Mouse (Mus musculus): ENCODE measurements at regions not wholly inside any gene's neighbourhood (a gene's known extent, or its start where the extent isn't known, plus 50 kb on each side); places are given as distances from the start of the nearest gene placed in this dataset.

- no peak for DNase-seq (ENCODE audit: low spot score)
Observed at GRCm38 (mm10) chr16:9260966-9261365, 431.1 kb downstream of the 1810013L24Rik start.

- no peak for DNase-seq (ENCODE audit: low spot score)
Observed at GRCm38 (mm10) chr16:9264554-9265145, 434.8 kb downstream of the 1810013L24Rik start.

DNA sequence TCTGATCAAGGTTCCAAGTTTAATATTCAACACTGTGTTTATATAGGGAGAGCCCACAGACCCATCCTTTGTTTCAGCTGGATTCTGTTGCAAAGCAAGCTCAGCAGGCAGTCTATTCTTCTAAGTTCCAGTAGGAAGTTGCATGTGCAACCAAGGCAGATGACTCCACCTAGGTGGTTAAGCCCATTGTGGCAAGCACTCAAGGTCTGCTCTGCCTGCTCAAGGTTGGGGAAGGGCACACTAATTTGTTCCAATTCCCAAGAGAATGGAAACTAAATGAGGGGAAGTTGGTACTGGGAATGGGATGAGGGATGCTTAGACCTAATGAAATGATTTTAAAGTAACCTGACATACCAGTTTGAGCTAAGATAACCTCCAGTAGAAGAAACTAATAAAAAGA is 437.3 kb downstream of the 1810013L24Rik start:
- no peak for DNase-seq (ENCODE audit: low spot score)

DNA sequence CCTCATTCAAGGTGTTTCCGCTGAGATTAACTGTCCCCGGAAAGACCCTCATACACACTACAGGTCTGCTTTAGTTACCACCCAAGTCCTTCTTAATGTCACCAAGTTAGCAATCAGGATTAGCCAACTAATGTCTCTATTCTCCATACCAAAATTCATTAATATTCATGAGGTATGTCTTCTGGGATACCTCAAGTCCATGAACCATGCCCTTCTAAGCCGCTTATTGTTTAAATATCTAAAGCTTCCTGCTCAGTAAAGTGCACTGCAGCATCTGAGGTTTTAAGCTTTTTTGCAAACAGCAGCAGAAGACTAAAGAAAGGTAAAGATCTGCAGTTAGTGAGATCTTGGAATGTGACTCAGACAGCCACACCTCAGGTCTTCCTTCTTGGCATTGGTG is 440.2 kb downstream of the 1810013L24Rik start:
- no peak for DNase-seq (ENCODE audit: low spot score)

DNA sequence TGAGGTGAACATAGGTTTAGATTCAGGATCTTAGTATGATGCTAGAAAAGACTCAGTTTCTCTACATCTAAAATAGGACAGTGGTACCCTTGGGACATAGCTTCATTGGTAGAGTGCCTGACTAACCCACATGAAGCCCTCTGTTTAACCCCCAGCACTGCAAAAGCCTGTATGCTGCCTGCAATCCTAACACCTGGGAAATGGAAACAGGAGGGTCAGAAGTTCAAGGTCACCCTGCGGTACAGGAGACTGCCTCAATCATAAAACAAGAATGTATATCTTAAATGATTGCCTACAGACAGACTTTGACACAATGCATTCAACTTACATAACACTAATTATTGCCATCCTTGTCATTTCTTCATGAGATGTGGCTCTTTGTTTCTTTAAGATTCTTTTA is 440.8 kb downstream of the 1810013L24Rik start:
- DNase-seq (ENCODE audit: low spot score), result no peak

GRCm38 (mm10) chr16:9273751-9274300 is 443.9 kb downstream of the 1810013L24Rik start:
- no peak for DNase-seq (ENCODE audit: low spot score)

- no peak for DNase-seq (ENCODE audit: low spot score)
Observed at GRCm38 (mm10) chr16:9274583-9275100, 444.7 kb downstream of the 1810013L24Rik start.

GRCm38 (mm10) chr16:9275426-9275825 is 445.5 kb downstream of the 1810013L24Rik start:
- no peak for DNase-seq (ENCODE audit: low spot score)

DNA sequence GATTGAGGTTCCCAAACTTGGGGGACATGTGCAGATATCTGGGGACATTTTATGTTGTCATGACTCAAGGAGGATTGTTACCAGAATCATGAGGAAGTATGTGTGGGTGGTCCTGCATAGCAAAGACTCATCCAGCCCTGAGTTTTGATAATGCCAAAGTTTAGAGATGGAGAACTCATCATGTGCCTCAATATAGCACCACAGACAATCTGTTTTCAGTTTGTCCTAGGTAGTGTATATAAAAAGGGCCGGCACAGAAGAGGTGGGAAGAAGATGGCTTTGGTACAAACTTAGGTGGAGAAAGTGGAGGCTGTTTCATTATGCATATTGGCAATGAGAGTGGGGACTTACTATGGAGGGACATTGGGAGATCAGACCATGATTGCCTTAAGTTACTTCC is 447.2 kb downstream of the 1810013L24Rik start:
- no peak for DNase-seq (ENCODE audit: low spot score)

GRCm38 (mm10) chr16:9279726-9280125 is 449.8 kb downstream of the 1810013L24Rik start:
- DNase-seq (ENCODE audit: low spot score), result no peak

GRCm38 (mm10) chr16:9280431-9280830 is 450.5 kb downstream of the 1810013L24Rik start:
- DNase-seq (ENCODE audit: low spot score), result no peak

- DNase-seq (ENCODE audit: low spot score), result peak; percentile 3
Observed at GRCm38 (mm10) chr16:9280931-9281330, 451.0 kb downstream of the 1810013L24Rik start.

GRCm38 (mm10) chr16:9284423-9284822 is 454.5 kb downstream of the 1810013L24Rik start:
- DNase-seq (ENCODE audit: low spot score), result no peak

- no peak for DNase-seq (ENCODE audit: low spot score)
Observed at GRCm38 (mm10) chr16:9285921-9286320, 456.0 kb downstream of the 1810013L24Rik start.

DNA sequence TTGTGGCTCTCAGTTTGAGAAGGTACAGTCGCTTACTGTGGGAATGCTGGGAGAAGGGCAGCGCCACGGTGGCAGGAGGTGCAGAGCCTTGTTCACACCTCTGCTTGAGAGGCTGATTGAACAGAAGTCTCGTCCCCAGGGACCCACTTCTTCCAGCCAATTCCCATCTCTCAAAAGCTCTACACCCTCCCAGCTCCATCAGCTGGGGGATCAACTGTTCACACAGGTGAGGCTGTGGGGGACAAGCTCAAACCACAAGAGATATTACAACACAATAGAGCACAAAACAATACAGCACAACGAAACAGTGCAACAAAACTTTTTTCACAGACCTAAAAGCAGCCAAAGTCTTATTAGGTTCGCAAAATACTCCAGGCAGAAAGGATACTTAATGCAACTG is 457.7 kb downstream of the 1810013L24Rik start:
- DNase-seq (ENCODE audit: low spot score), result no peak

DNA sequence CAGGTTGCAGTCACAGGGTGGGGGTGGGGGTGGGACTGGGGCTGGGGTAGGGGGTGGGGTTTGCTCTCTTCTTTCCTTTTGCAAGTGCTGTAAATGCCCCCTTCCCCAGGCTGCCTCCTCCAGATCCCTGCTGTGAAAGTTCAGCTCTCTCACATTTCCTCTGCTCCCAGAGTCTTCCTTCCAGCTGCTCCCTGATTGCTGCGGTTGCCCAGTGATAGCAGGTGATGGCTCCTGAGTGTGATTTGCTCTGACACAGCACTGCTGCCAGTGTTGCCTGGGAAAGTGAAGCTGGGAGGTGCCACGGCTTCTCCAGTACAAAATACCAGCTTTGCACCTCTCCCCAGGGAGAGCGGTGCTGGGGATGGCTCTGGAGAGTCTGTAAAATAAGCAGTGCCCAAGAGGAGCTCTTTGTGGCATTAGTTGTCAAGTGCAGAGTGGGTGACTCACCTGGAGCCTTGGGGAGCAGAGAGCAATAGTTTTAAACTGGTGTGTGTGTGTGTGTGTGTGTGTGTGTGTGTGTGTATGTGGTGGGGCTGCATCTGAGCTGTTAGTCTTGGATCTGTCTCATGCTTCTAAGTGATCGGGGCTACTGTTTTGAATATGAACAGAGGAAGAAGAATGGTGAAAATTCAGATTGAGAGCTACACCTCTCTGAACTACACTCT is 461.6 kb downstream of the 1810013L24Rik start:
- DNase-seq (ENCODE audit: low spot score), result no peak

- no peak for DNase-seq (ENCODE audit: low spot score)
Observed at GRCm38 (mm10) chr16:9303134-9303533, 473.2 kb downstream of the 1810013L24Rik start.

GRCm38 (mm10) chr16:9304079-9304478 is 474.2 kb downstream of the 1810013L24Rik start:
- DNase-seq (ENCODE audit: low spot score), result no peak

DNA sequence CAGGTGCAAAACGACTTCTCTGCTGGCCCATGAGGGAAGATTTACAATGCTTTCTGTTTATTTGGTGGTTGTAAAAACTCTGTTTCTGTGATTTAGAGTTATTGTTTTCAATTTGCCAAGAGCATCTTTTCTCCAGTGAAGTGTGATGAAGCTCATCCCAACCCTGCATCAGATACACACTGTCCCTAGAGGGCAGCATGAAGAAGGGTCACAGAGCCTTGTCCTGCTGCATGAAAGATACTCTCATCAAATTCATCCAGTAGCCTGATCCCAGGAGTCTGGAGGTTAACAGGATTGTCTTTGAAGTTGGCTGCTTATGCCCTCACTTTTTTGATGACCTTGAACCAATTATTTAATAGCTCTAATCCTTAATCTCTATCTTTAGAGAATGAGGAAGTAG is 480.8 kb downstream of the 1810013L24Rik start:
- no peak for DNase-seq (ENCODE audit: low spot score)

DNA sequence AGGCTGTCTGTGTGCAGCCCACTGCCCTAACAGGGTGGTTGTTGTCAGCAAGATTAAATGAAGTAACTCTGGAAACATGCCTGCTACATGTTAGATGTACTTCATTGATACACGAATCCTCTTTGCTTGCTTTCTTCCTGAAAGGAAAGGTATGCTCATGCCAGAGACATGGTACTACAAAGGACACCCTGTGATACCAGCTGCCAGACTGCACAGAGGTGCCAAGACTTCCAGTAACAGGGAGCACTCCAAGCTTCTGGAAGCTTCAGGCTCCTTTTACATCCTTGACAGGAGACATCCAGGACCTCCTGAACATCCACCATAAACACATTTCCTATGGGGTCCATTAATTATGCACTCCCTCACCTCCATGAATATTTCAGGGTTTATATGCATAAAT is 505.7 kb downstream of the 1810013L24Rik start:
- no peak for DNase-seq (ENCODE audit: low spot score)

DNA sequence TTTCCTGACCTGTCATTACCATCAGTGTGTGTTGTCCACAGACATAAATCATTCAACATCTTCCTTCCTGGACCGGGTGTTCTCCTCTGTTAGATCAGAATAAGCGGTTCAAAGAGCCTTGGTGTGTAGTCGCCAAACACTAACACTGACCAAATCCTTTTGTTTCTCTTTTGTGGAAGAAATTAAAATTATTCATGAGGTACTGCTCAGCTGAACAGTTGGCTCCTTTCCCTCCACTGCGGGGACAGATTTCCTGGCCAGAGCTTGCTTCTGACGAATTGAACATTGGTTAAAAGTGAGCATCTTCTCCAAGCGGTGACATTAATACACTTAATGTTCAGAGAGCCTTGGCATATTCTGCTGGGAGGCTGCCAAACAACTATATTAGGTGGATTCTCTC is 506.2 kb downstream of the 1810013L24Rik start:
- no peak for DNase-seq (ENCODE audit: low spot score)

GRCm38 (mm10) chr16:9339456-9339855 is 509.6 kb downstream of the 1810013L24Rik start:
- no peak for DNase-seq (ENCODE audit: low spot score)

GRCm38 (mm10) chr16:9341245-9341644 is 511.3 kb downstream of the 1810013L24Rik start:
- no peak for DNase-seq (ENCODE audit: low spot score)

Measured in urinary bladder, postnatal 14 days (tissue).